Mouse (Mus musculus): ENCODE results near the gene Map7.

The Map7 gene

GRCm38 (mm10) chr10:20155401-20155800 lies 7.1 kb downstream of the Map7 start:
- peak; percentile 23 to 37 for DNase-seq

GRCm38 (mm10) chr10:20157021-20157726 lies 8.9 kb downstream of the Map7 start:
- no peak for DNase-seq

GRCm38 (mm10) chr10:20158756-20159155 lies 10.5 kb downstream of the Map7 start:
- DNase-seq: peak in 1 of 2 experiments; percentile 53

GRCm38 (mm10) chr10:20159308-20159707 lies 11.0 kb downstream of the Map7 start:
- DNase-seq: no peak

GRCm38 (mm10) chr10:20160914-20161313 lies 12.6 kb downstream of the Map7 start:
- DNase-seq: no peak

- DNase-seq: no peak
These were observed 16.5 kb downstream of the Map7 start for GRCm38 (mm10) chr10:20164810-20165209.

- peak in 1 of 2 experiments; percentile 3 for DNase-seq
These were observed 18.5 kb downstream of the Map7 start for GRCm38 (mm10) chr10:20166797-20167196.

- DNase-seq: no peak
These were observed 19.2 kb downstream of the Map7 start for GRCm38 (mm10) chr10:20167467-20167866.

- DNase-seq: no peak
These were observed 21.0 kb downstream of the Map7 start for GRCm38 (mm10) chr10:20169182-20169674.

- no peak for DNase-seq
These were observed 21.8 kb downstream of the Map7 start for GRCm38 (mm10) chr10:20169927-20170604.

- DNase-seq: peak; percentile 87 to 91
These were observed 22.4 kb downstream of the Map7 start for GRCm38 (mm10) chr10:20170605-20171088.

GRCm38 (mm10) chr10:20171209-20171608 lies 22.9 kb downstream of the Map7 start:
- DNase-seq: peak; percentile 35 to 62

- peak; percentile 56 to 57 for DNase-seq
These were observed 23.5 kb downstream of the Map7 start for GRCm38 (mm10) chr10:20171756-20172155.

- DNase-seq: no peak
These were observed 25.5 kb downstream of the Map7 start for GRCm38 (mm10) chr10:20173733-20174132.

GRCm38 (mm10) chr10:20176054-20176453 lies 27.8 kb downstream of the Map7 start:
- DNase-seq: no peak

- DNase-seq: no peak
These were observed 30.7 kb downstream of the Map7 start for GRCm38 (mm10) chr10:20178807-20179605.

GRCm38 (mm10) chr10:20181198-20181597 lies 32.9 kb downstream of the Map7 start:
- DNase-seq: no peak

GRCm38 (mm10) chr10:20181680-20182399 lies 33.6 kb downstream of the Map7 start:
- no peak for DNase-seq

GRCm38 (mm10) chr10:20184326-20184725 lies 36.1 kb downstream of the Map7 start:
- DNase-seq: no peak

GRCm38 (mm10) chr10:20185264-20185663 lies 37.0 kb downstream of the Map7 start:
- DNase-seq: no peak

- DNase-seq: no peak
These were observed 37.5 kb downstream of the Map7 start for GRCm38 (mm10) chr10:20185806-20186205.

- DNase-seq: no peak
These were observed 38.6 kb downstream of the Map7 start for GRCm38 (mm10) chr10:20186800-20187273.

Data from cerebellum, adult 18-20 months (tissue).